Mouse (Mus musculus) heart, adult 8-10 months (tissue): ENCODE results near the gene Olfr99. TPM values are rescaled to one million over a fixed set of nuclear protein-coding genes. Genes with fewer than 3 reads are reported as not detected.
"Not testable (repeated sequence)": the region's sequence is repeated elsewhere in the genome, so short reads cannot be mapped to it uniquely, and the experiment has no call there.

Source experiments
- DNase-seq: peaks from one replicate; pipeline ENCODE4 v3.0.0; 2022; ENCODE audit warnings: low spot score
- total RNA-seq, 4 experiments: library from RNA; stranded (reverse); gene quantifications; 2 replicates each; pipeline ENCODE4 v1.2.4; 2022

Olfr99 gene
- not detected for total RNA-seq

DNA sequence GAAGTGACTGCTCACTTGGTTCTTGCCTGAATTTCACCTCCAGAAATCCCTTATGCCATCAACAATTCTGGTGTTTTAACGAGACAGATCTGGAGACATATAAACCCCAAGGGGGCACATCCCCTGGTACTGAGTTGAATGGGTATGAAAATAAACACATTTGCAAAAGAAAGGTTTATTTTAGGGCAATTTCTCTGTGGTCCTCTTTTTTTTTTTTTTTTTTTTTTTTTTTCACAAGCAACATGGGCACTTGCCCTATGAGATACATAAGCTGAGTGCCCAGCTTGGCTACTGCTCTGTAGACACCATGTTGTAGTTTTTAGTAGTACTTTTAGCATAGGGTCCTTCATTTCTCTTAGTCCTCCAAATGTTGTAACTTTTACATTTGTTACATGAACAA lies at the start of gene Olfr99:
Gene Olfr99, minus strand, starts transcription at position 101 of the 400 bp plus-strand sequence.
- no peak for DNase-seq

DNA sequence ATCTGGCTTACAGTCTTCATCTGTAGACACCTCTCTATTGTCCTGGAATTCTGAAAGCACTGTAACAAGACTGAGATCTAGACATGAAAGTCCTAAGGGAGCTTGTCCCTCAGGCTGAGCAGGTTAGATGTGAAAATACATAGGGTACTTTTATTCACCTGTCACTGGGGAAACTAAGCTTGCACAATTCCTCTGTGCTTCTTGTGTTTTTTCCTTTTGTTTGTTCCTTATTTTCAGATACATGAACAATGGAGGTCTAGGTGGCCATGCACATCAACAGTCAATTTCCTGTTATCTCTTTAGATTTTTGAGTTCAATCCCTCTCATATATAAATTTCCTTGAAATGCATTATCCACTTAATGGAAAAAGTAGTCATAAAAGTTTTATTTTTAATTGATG lies 33.7 kb upstream of the Olfr99 start, which contains the start of gene Olfr102:
Gene Olfr102, minus strand, starts transcription at position 101 of the 400 bp plus-strand sequence.
- DNase-seq: no peak

DNA sequence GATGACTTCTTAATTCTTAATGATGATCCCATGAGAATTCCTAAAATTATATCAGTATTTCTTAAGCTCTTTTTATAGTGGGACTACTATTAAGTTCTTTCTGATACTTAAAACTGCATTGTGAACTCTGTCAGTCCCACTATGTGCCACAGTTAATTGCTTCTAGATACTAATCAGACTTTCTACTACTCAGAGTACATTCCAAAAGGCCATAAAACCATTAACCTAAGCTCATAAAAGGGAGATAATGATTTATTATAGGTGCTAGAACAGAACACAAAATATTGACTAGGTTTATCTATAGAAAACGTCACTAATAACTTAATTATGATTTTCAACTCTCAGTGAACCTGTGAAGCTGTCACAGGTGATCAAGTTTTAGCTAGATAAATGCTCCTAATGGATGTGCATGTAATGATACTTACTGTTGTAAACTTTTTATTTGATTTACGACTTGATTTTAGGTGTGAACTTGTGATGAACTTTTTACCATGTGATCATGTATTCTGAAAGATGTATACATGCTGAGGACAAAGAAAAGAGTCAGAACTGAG lies 27.0 kb upstream of the Olfr99 start:
- no peak for DNase-seq

DNA sequence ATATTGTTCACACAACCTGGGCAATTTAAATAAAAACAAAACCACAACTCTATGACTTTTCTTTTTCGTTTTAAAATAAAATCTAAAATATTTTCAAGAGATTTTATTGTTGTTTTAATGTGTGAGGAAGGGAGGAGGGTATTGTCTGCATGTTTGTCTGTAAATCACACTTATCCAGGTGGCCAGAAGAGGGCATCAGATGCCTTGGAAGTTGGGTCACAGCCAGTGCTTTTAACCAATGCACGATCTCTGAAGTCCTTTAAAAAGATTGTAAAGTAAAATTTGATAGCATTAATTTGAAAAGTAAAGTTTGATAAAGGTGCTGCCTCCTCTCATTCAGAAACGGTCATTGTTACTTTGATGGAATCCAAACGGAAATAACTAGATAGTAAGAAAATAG lies 25.2 kb upstream of the Olfr99 start:
- no peak for DNase-seq

DNA sequence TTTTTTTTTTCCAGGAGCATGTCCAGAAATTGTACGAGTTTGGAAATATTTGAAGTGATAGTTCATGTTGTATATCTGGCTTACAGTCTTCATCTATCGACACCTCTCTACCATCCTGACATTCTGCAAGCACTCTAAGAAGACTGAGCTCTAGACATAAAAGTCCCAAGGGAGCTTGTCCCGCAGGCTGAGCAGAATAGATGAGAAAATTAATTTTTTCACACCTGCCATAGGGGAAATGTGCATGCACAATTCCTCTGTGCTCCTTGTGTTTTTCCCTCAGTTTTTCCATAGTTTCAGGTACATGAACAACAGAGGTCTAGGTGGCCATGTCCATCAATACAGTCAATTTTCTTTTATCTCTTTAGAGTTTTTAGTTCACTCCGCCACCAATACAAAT lies 21.0 kb upstream of the Olfr99 start, which contains the start of gene Olfr101:
Gene Olfr101, minus strand, starts transcription at position 101 of the 400 bp plus-strand sequence.
- no peak for DNase-seq

DNA sequence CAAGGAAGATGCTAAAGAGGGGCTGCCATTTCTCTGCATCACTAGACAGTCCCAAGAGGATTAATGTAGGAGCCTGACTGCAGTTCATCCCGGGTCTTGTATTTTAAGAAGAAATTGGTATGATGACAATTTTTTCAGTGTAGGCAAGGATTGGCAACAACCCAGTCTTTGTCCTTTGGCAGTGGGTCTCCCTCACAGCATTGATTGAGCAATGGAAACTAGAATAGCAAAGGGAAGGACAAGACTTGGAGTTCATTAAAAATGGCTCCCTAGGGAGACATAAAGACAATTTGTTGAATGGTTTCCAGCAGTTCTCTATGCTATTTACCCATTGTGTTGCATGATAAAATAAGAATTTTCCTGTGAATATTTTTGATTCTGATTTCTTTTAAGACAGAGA lies 2.9 kb downstream of the Olfr99 start:
- no peak for DNase-seq

DNA sequence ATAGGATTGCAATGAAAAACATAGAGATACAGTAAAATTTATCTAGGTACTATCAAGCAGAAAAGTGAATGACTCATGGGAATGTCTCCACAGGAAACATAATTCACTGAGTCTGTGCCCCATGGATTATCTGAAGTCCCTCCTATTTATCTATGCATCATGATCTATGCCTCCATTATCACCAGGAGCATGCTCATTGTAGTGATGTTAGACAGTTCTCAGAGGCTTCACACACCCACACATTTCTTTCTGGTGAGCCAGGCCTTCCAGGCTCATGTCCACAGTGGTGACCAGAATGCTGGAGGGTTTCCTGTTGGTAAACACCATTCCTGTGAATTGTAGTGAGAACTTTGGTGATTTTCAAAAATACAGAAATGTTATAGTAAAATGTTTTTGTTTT lies 6.7 kb downstream of the Olfr99 start:
- DNase-seq: no peak

DNA sequence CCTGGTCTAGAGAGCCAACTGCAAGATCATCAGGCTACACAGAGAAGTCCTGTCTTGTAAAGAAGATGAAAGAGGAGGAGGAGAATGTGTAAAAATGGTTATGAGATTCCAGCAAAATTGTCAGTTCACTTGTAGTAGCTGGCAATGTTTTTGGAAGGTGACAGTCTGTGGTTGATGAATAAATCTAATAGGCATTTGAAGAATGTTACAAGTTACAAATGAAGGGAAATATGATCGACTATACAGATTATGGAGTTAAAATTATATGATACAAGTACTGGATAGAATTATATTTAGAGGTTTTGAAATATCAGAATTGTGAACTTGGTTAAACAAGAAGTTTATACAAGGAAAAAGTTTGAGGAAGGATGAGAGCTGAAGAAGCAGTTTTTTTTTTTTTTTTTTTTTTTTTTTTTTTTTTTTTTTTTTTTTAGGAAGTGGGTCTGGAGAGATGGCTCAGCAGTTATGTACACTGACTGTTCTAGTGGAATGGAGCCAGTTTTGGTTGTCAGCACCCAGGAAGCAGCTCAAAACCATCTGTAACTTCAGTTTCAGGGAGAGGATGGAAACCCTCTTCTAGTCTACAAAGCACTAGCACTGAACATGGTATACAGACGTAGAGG lies 7.5 kb downstream of the Olfr99 start:
- no peak for DNase-seq

DNA sequence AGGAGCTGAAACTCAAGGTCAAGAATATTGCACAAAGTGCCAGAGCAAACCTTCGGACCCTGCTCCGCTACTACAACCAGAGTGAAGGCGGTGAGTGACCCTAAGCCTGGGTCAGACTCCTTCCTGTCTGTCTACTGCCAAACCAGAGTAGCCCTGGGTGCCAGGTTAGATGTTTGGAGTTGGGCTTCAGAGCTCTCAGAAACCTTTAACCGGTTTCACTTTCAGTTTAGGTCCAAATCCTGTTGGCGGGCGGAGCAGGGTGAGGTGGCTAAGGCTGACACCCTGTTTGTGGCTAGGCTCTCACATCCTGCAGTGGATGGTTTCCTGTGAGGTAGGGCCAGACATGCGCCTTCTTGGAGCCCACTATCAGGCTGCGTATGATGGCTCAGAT lies 12.6 kb downstream of the Olfr99 start:
- peak; percentile 81 for DNase-seq

DNA sequence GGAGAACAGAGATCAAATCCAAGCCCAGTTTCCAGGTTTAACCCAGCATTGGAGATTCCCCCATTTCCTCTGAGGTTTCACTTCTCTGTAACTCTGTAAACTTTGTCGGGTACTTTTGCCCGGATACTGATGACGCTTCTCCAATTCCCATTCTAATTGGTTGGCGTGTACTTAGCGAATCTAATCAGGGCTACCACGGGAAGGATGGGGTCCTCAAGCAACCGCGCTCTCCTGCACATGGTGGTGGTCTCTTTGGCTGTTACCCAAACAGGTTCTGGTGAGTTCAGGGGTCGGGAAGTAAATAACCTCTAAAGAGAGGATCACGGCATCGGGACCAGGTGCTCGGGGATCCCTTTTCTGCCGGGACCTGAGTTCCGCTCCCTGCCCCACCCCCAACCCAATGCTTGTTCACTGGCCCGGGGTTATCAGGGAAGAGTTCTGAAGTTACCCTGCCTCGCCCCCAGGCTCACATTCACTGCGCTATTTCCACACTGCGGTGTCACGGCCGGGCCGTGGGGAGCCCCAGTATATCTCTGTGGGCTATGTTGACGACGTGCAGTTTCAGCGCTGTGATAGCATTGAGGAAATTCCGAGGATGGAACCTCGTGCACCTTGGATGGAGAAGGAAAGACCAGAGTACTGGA lies 13.1 kb downstream of the Olfr99 start, which contains the start of gene H2-M3:
Gene H2-M3, plus strand, starts transcription at position 163 of the 644 bp plus-strand sequence.
- peak; percentile 98 for DNase-seq

DNA sequence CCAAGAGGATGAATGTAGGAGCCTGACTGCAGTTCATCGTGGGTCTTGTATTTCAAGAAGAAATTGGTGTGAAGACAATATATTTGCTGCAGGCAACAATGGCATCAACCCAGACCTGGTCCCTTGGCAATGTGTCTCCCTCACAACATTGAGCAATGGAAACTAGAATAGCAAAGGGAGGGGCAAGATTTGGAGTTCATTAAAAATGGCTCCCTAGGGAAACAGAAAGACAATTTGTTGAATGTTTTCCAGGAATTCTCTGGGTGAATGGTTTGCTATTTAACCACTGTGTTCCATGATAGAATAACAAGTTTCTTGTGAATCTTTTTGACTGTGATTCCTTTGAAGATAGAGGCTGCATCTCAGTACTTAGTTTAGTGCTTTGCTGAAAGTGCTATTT lies 19.6 kb downstream of the Olfr99 start, which contains the start of gene Olfr98:
Gene Olfr98, minus strand, starts transcription at position 124 of the 400 bp plus-strand sequence.
- DNase-seq: no peak

DNA sequence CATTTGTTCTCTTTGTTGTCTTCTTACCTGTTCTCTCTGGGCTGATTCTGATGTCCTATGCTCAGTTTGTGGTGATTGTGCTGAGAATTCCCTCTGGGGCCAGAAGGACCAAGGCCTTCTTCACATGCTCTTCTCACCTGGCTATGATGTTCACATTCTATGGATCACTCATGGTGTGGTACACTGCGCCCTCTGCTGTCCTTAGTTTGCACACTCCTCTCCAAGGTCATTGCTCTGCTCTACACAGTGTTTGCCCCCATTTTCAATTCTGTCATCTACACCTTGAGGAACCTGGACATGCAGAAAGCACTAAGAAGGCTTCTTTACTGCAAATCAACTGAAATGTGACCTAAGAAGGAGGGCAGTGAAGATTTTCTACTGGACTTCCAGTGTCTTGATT lies 32.7 kb downstream of the Olfr99 start:
- no peak for DNase-seq

DNA sequence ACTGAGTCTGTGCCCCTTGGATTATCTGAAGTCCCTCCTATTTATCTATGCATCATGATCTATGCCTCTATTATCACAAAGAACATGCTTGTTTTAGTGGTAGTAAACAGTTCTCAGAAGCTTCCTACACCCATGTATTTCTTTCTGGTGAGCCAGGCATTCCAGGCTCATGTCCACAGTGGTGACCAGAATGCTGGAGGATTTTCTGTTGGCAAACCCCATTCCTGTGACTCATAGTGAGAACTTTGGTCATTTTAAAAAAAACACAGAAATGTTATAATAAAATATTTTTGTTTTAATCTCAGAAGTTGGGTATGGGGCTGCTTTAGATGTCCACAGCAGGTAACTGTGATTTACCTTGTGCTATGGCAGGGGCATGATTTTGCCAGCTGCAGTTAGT lies 33.8 kb downstream of the Olfr99 start:
- no peak for DNase-seq

DNA sequence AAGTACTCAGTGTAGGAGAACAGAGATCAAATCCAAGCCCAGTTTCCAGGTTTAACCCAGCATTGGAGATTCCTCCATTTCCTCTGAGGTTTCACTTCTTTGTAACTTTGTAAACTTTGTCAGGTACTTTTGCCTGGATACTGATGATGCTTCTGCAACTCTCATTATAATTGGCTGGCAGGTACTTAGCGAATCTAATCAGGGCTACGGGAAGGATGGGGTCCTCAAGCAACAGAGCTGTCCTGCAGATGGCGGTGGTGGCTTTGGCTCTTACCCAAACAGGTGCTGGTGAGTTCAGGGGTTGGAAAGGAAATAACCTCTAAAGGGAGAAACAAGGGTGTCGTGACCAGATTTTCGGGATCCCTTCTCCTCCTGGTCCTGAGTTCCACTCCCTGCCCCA lies 36.5 kb downstream of the Olfr99 start:
- peak; percentile 35 for DNase-seq

DNA sequence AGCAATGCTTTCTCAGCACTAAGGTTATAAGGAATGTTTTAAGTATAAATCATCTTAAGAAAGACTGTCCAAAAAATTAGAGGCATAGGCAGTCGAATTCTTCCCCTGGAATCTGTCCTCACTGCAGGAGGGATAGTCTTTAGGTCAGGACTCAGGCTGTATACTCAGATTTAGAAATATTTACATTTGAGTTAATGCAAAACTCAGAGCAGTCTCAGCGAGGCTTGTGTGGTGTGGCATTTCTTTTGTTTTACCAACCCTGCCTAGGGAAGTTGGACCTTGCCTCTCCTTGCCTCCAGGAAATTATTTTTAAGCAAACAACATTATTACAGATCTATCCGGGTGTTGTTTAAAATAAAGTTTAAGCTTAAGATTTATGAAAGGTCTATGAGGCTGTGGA lies 41.1 kb downstream of the Olfr99 start:
- no peak for DNase-seq

DNA sequence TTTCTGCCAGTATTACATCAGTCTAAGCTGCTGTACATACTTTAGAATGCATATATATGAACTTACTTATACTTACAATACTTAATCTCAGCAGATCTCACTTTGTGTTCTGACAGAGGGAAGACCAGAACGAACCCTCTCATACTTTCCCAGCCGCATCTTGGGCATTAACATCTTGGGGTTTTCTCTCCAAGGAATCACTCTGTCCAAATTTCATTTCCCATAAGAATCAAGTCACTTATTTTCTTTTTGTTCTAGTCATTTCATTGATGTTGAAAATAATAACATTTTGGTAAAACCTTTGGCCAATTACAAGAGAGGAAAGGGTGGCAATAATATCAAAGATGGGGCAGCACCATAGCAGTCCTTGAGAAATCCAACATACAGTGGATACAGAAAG lies 46.0 kb downstream of the Olfr99 start, which contains the start of gene Olfr97:
Gene Olfr97, minus strand, starts transcription at position 101 of the 400 bp plus-strand sequence.
- not testable (repeated sequence) for DNase-seq

Other genes starting within 250 kb of the Olfr99 start
- 1 to 10 TPM; 7.2 to 9.2 (median 7.4) TPM for gene Gabbr1, start 237.5 kb downstream of the Olfr99 start, total RNA-seq
- not detected for gene Olfr90, start 195.0 kb downstream of the Olfr99 start, total RNA-seq
- not detected for gene Olfr91, start 185.2 kb downstream of the Olfr99 start, total RNA-seq
- not detected for gene Olfr92, start 163.4 kb downstream of the Olfr99 start, total RNA-seq
- gene Olfr93, start 122.0 kb downstream of the Olfr99 start, total RNA-seq: not detected
- not detected for gene Ubd, start 89.6 kb downstream of the Olfr99 start, total RNA-seq
- gene Olfr94, start 82.5 kb downstream of the Olfr99 start, total RNA-seq: not detected
- gene Olfr95, start 70.3 kb downstream of the Olfr99 start, total RNA-seq: not detected
- gene Olfr96, start 63.3 kb downstream of the Olfr99 start, total RNA-seq: not detected
- not detected for gene Olfr97, start 46.1 kb downstream of the Olfr99 start, total RNA-seq
- gene Olfr98, start 19.7 kb downstream of the Olfr99 start, total RNA-seq: not detected
- 1 to 10 TPM; 3.2 to 4.4 (median 3.6) TPM for gene H2-M3, start 13.2 kb downstream of the Olfr99 start, total RNA-seq
- gene Olfr101, start 20.9 kb upstream of the Olfr99 start, total RNA-seq: not detected
- not detected for gene Olfr102, start 33.6 kb upstream of the Olfr99 start, total RNA-seq
- not detected for gene Olfr103, start 56.2 kb upstream of the Olfr99 start, total RNA-seq
- gene Olfr104-ps, start 76.1 kb upstream of the Olfr99 start, total RNA-seq: not detected
- gene Olfr105-ps, start 95.6 kb upstream of the Olfr99 start, total RNA-seq: not detected
- not detected for gene Olfr106-ps, start 106.9 kb upstream of the Olfr99 start, total RNA-seq
- gene Olfr107, start 115.8 kb upstream of the Olfr99 start, total RNA-seq: not detected
- not detected for gene Olfr108, start 162.0 kb upstream of the Olfr99 start, total RNA-seq
- not detected for gene Olfr109, start 175.5 kb upstream of the Olfr99 start, total RNA-seq
- gene H2-M2, start 200.1 kb upstream of the Olfr99 start, total RNA-seq: under 1 TPM in 1 of 4 experiments, not detected in 3; 0.20 TPM
- not detected for gene Olfr110, start 209.0 kb upstream of the Olfr99 start, total RNA-seq
- not detected for gene Olfr111, start 224.6 kb upstream of the Olfr99 start, total RNA-seq